Mouse (Mus musculus) kidney, embryonic 16.5 days (tissue): Measurements from ENCODE around the gene Col6a2. TPM values are rescaled to one million over a fixed set of nuclear protein-coding genes. Genes with fewer than 3 reads are reported as not detected.

Source experiments
- ATAC-seq: fragments of 200-750 bp; cut with Nextera tagmentation; 2 replicates; pipeline ENCODE4 v1.8.0; 2017; ENCODE audit warnings: moderate TSS enrichment; ENCODE audit not compliant: low FRiP score, low TSS enrichment
- H3K27ac ChIP-seq: fragments of 300-500 bp; sonication (generic); 2 replicates; pipeline ENCODE4 v1.5.1; 2014; ENCODE audit warnings: low read length
- H3K27me3 ChIP-seq: fragments of 300-500 bp; sonication (generic); 2 replicates; pipeline ENCODE4 v1.6.1; 2014; ENCODE audit warnings: low read length, control low read depth, mixed read lengths; ENCODE audit not compliant: insufficient read depth
- H3K36me3 ChIP-seq: fragments of 300-500 bp; sonication (generic); 2 replicates; pipeline ENCODE4 v1.6.1; 2014; ENCODE audit warnings: low read length, control low read depth, mixed read lengths; ENCODE audit not compliant: insufficient read depth
- H3K4me1 ChIP-seq: fragments of 300-500 bp; sonication (generic); 2 replicates; pipeline ENCODE4 v1.6.1; 2014; ENCODE audit warnings: low read length, control low read depth, mixed read lengths; ENCODE audit not compliant: insufficient read depth
- H3K4me2 ChIP-seq: fragments of 300-500 bp; sonication (generic); replicated peaks from 2 replicates; pipeline ENCODE4 v1.6.1; 2014; ENCODE audit warnings: low read depth, low read length
- H3K4me3 ChIP-seq: fragments of 300-500 bp; sonication (generic); 2 replicates; pipeline ENCODE4 v1.5.1; 2014; ENCODE audit warnings: mild to moderate bottlenecking, low read length
- H3K9ac ChIP-seq: fragments of 300-500 bp; sonication (generic); replicated peaks from 2 replicates; pipeline ENCODE4 v1.6.1; 2014; ENCODE audit warnings: low read length
- H3K9me3 ChIP-seq: fragments of 300-500 bp; sonication (generic); 2 replicates; pipeline ENCODE4 v1.6.1; 2016; ENCODE audit warnings: low read length, control low read depth
- WGBS: fragments of 180-500 bp; shearing (Covaris S2); extraction: QIAGEN DNeasy Blood & Tissue Kit; methylation state at CpG from one replicate; pipeline ENCODE4 v1.1.7; 2014; 5-methylcytosine and 5-hydroxymethylcytosine counted together
- polyA plus RNA-seq: library from polyadenylated mRNA; unstranded; fragments of >200 nt; fragmentation: Nextera tagmentation; extraction: Ambion mirVana; gene quantifications from 2 replicates; pipeline ENCODE4 v1.2.1, GENCODE M21; 2015

Gene Col6a2
- polyA plus RNA-seq, 1 experiment from 2014 or later = 91.3 TPM

- Histone ChIP-seq H3K9me3 (no peaks in the 10 kb centered on the region), H3K9ac (no peak overlapping the region), H3K4me2 (no peak overlapping the region), H3K4me3 (no peak overlapping the region), H3K4me1 (peaks cover 3% of the 10 kb centered on the region; the same call in 1 of the 2 replicates), H3K36me3 (no peaks in the 10 kb centered on the region), H3K27ac (0 out of 2 replicates have a peak overlapping the region, but pooled peaks have one; percentile 2), H3K27me3 (no peaks in the 10 kb centered on the region)
- WGBS = 56% methylated on average over 12 of the region's 12 CpGs
- peak; percentile 49; the same call in 1 of the 2 replicates for ATAC-seq
Observed at GRCm38 (mm10) chr10:76650662-76651342, 27.4 kb upstream of the Col6a2 start.

- Histone ChIP-seq H3K36me3 (no peaks in the 10 kb centered on the region), H3K27me3 (no peaks in the 10 kb centered on the region), H3K4me2 (no peak overlapping the region), H3K9ac (no peak overlapping the region), H3K4me1 (peaks cover 3% of the 10 kb centered on the region; the same call in 1 of the 2 replicates), H3K9me3 (no peaks in the 10 kb centered on the region), H3K27ac (no peak overlapping the region), H3K4me3 (no peak overlapping the region)
- 92% methylated on average over 10 of the region's 10 CpGs for WGBS
- no peak for ATAC-seq
Observed at GRCm38 (mm10) chr10:76648738-76649137, 25.3 kb upstream of the Col6a2 start.

- H3K36me3 ChIP-seq = no peaks in the 10 kb centered on the region
- H3K9ac ChIP-seq = no peak overlapping the region
- WGBS = 74% methylated on average over 3 of the region's 3 CpGs
- H3K4me3 ChIP-seq = no peak overlapping the region
- no peaks in the 10 kb centered on the region for H3K9me3 ChIP-seq
- H3K27ac ChIP-seq = no peak overlapping the region
- no peak overlapping the region for H3K4me2 ChIP-seq
- H3K27me3 ChIP-seq = no peaks in the 10 kb centered on the region
- H3K4me1 ChIP-seq = peaks cover 3% of the 10 kb centered on the region; the same call in 1 of the 2 replicates
- no peak for ATAC-seq
Observed at GRCm38 (mm10) chr10:76647390-76647789, 24.0 kb upstream of the Col6a2 start.

- Histone ChIP-seq H3K27me3 (no peaks in the 10 kb centered on the region), H3K4me2 (no peak overlapping the region), H3K27ac (no peak overlapping the region), H3K4me3 (no peak overlapping the region), H3K4me1 (peaks cover 3% of the 10 kb centered on the region; the same call in 1 of the 2 replicates), H3K9ac (no peak overlapping the region), H3K36me3 (no peaks in the 10 kb centered on the region), H3K9me3 (no peaks in the 10 kb centered on the region)
- ATAC-seq = no peak
- 84% methylated on average over 4 of the region's 4 CpGs for WGBS
Observed at GRCm38 (mm10) chr10:76645686-76646085, 22.3 kb upstream of the Col6a2 start.

GRCm38 (mm10) chr10:76645066-76645465 lies 21.6 kb upstream of the Col6a2 start:
- H3K36me3 ChIP-seq = no peaks in the 10 kb centered on the region
- no peak overlapping the region for H3K9ac ChIP-seq
- H3K4me2 ChIP-seq = no peak overlapping the region
- no peaks in the 10 kb centered on the region for H3K9me3 ChIP-seq
- H3K27me3 ChIP-seq = no peaks in the 10 kb centered on the region
- H3K4me3 ChIP-seq = no peak overlapping the region
- no peak overlapping the region for H3K27ac ChIP-seq
- no peak for ATAC-seq
- peaks cover 3% of the 10 kb centered on the region; the same call in 1 of the 2 replicates for H3K4me1 ChIP-seq

GRCm38 (mm10) chr10:76643999-76644398 lies 20.6 kb upstream of the Col6a2 start:
- Histone ChIP-seq H3K4me2 (no peak overlapping the region), H3K9ac (no peak overlapping the region), H3K4me1 (peaks cover 3% of the 10 kb centered on the region; the same call in 1 of the 2 replicates), H3K36me3 (no peaks in the 10 kb centered on the region), H3K27ac (peak overlapping the region; percentile 80), H3K4me3 (no peak overlapping the region), H3K27me3 (no peaks in the 10 kb centered on the region), H3K9me3 (no peaks in the 10 kb centered on the region)
- ATAC-seq = peak; percentile 32; the same call in 1 of the 2 replicates
- WGBS = 65% methylated on average over 4 of the region's 4 CpGs

- Histone ChIP-seq H3K4me2 (no peak overlapping the region), H3K27me3 (no peaks in the 10 kb centered on the region), H3K36me3 (no peaks in the 10 kb centered on the region), H3K4me1 (peaks cover 3% of the 10 kb centered on the region; the same call in 1 of the 2 replicates), H3K4me3 (no peak overlapping the region), H3K9me3 (no peaks in the 10 kb centered on the region), H3K9ac (no peak overlapping the region), H3K27ac (peak overlapping the region; percentile 80)
- 66% methylated on average over 9 of the region's 9 CpGs for WGBS
- ATAC-seq = peak; percentile 67
Observed at GRCm38 (mm10) chr10:76643446-76643845, 20.0 kb upstream of the Col6a2 start.

- Histone ChIP-seq H3K36me3 (no peaks in the 10 kb centered on the region), H3K27ac (peak overlapping the region; percentile 80), H3K4me2 (no peak overlapping the region), H3K9me3 (no peaks in the 10 kb centered on the region), H3K4me1 (peaks cover 3% of the 10 kb centered on the region; the same call in 1 of the 2 replicates), H3K4me3 (no peak overlapping the region), H3K9ac (no peak overlapping the region; the same call in 1 of the 2 replicates), H3K27me3 (no peaks in the 10 kb centered on the region)
- 55% methylated on average over 9 of the region's 9 CpGs for WGBS
- ATAC-seq = peak; percentile 73; the same call in 1 of the 2 replicates
Observed at GRCm38 (mm10) chr10:76642628-76643434, 19.4 kb upstream of the Col6a2 start.

GRCm38 (mm10) chr10:76641894-76642627 lies 18.6 kb upstream of the Col6a2 start:
- ATAC-seq = no peak
- H3K4me1 ChIP-seq = peaks cover 3% of the 10 kb centered on the region; the same call in 1 of the 2 replicates
- H3K27me3 ChIP-seq = no peaks in the 10 kb centered on the region
- H3K9me3 ChIP-seq = no peaks in the 10 kb centered on the region
- WGBS = 90% methylated on average over 13 of the region's 13 CpGs
- no peak overlapping the region for H3K9ac ChIP-seq
- H3K4me3 ChIP-seq = no peak overlapping the region
- no peaks in the 10 kb centered on the region for H3K36me3 ChIP-seq
- H3K27ac ChIP-seq = no peak overlapping the region
- H3K4me2 ChIP-seq = no peak overlapping the region
